Mouse (Mus musculus) urinary bladder, postnatal 0 days (tissue): ENCODE data around the gene Smg8. TPM values are rescaled to one million over a fixed set of nuclear protein-coding genes. Genes with fewer than 3 reads are reported as not detected.

ENCODE experiments used
- microRNA counts: library from miRNA; unstranded; fragments of <30 nt; microRNA quantifications from one replicate; lab custom pipeline; 2016
- microRNA-seq: library from miRNA; unstranded; fragments of <30 nt; microRNA quantifications from one replicate; pipeline ENCODE4, GENCODE M21; 2016
- polyA plus RNA-seq: library from polyadenylated mRNA; unstranded; fragments of >200 nt; fragmentation: Nextera tagmentation; extraction: Ambion mirVana; gene quantifications from 2 replicates; pipeline ENCODE4 v1.2.1, GENCODE M21; 2015

Smg8 gene
- 9.4 and 10.4 TPM in 2 replicates for polyA plus RNA-seq

DNA sequence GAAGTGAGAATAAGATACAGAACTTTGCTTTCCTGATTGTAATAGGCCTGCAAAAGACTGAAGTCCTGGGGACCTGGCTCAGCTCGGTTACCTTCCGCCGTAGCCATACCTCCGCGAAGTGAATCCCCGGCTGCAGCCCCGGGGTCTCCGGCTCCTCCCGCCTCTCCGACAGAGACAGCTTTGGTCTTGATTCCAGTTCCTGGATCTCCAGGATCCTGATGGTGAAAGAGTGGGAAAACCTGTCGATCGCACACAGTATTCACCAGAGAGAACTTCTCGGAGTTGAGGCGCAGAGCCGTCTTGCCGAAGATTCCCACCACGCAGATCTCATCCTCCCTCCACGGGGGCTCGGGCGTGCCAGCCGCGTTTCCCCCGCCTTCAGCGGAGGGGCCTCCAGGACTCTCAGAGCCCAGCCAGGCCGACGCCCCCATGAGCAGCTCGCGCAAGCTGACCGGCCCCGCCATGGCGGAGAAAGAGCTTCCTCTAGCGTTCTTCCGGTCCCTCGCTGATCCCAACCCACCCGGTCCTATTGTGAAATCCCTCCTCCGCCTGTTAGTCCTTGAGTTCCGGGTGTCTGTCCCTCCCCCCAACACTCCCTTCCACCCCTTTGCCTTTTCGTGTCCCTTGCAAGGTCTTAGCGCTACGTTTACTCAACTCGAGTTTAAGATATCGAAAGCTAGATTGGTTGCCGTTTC, at the start of gene Smg8:
TSS of gene Smg8 (minus strand) at position 485 of the 695 bp plus-strand sequence.

DNA sequence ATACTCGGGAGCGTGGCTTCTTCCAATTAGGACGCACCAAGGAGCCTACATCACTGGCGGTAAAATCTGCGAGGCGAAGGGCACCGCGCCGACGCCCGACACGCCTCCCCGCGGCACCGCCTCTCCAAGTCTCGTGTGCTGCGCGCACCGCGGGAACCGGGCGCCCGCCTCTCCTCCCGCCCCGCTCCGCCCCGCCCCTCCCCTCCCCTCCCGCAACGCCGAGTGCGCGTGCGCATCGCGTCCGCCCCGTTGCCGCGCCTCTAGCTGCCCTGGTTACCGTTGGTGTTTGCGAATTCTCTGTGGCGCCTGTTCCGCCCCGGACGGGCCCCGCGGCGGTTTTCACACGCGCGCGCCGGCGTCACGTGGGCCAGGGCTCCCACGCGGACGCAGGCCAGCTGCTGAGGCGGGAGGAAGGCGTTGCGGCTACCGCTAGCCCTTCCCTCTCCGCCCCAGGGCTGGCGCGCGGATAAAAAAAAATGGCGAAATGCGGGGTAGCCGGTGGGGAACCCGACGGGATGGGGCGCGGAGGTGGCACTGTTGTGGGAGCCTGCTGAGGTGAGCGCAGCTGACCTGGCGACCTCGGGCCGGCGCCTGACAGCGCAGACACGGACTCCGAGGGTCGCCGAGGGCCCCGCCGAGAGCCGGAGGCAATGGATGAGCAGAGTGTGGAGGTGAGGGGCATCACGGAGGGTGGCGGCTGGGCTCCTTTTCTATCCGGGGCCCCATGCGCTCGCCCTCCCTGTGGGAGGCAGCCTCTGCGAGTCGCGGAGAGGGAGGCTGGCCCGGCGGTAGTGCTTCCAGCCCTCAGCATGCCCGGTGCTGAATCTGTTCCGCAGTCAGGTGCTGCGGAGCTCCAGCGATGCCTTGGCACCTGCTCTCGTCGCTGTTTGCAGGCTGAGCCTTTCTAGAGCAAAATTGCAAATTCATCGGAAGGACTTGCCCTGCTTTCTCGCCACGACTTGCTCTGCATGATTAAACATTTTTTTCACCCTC, 40.5 kb upstream of the Smg8 start, which contains the start of gene Trim37:
TSS of gene Trim37 (plus strand) at position 254 of the 993 bp plus-strand sequence.

DNA sequence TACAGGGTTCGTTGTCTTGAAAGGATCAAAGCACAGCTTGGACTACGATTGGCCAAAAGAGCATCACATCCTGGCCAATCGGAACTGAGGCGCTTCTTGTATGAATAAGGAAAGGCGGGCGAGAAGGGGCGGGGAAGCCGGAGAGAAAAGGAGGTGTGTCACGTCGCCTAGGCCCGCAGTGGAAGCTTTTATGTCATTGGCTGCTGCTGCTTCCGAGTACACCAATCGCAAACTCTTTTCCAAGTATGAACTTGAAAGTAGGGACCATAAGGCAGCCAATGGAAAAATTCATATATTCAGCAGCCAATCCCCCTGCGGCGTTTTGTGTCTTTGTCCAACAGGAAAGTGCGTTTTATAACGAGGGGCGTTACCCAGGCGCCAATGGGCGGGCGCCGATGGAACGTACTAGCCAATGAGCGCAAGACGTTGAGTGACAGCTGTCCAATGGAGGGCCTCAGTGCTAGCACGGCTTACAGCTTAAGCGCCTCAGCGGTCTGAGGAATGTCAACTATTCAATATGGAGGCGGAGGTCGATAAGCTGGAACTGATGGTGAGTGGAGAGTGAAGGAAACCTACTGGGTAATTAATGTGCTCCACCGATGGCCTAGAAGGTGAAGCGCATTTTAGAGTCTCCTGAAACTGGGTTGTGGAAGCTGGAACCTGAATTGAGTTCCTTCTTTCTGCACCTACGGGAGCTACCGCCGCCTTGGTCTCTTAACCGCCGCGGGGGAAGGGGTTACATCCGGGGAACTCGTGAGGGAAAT, 22.4 kb upstream of the Smg8 start, which contains the start of gene Ska2:
TSS of gene Ska2 (plus strand) at position 480 of the 764 bp plus-strand sequence.

DNA sequence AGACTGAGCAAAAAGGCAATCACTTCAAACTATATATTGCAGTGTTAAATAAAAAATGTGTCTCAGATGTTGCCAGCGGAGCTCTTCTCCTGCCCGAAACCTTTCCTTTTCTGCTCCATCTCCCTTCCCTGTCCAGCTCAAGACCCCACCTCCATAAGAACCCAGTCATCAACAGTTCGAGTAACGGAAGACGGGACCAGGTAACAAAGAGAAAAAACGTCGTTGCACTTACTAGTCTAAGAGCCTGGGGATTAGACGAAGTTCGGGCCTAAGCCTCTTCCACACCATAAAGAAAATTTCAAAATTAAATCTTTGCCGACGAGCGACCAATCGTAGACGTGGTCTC, 21.8 kb upstream of the Smg8 start, which contains the start of gene Prr11:
TSS of gene Prr11 (minus strand) at position 300 of the 346 bp plus-strand sequence.

DNA sequence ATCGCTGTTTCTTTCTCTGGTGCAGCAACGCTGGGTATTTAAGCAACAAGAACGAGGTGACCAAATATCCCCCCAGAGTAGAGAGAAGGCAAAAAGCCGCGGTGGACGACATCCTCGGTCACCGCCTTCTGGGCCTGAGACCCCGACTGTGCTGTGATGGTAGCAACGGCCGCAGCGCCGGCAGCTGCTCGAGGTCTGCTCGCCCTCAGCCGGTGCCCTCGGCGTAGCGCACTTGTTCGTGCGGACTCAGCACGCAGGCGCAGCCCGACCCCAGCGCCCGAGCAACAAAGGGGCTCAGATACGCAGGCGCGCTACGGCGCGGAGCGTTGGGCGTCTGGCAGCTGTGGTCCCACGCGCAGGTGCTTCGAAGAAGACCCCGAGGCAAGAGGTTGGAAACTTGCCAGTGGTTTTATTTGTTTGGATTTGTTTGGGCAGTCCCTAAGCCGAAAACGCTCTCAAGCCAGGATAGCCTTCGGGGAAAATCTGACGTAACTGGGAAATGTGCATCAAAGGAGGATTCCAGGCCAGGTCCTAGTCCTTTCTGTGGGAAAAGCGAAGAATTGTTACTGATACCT, 12.6 kb downstream of the Smg8 start, which contains the start of gene Gdpd1:
TSS of gene Gdpd1 (minus strand) at position 197 of the 575 bp plus-strand sequence.

MicroRNAs within 50 kb of the gene (microRNA counts, 519-probe panel; counts per million panel counts)
- 4,590 counts per million, percentile 85 among the panel's probes with 10 or more counts for microRNA mmu-miR-301a (lab: Ali Mortazavi, UCI)

Small RNA genes within 50 kb of the gene (microRNA-seq; reads per million reads assigned to microRNA genes)
- gene Mir301 = 1,421 reads per million, percentile 76 among the genes with 10 or more reads in this experiment

Other genes with a start within 250 kb of the Smg8 start
- 7.0 and 7.2 TPM in 2 replicates for gene Ypel2, start 93.1 kb downstream of the Smg8 start, polyA plus RNA-seq
- 16.7 and 17.4 TPM in 2 replicates for gene Gdpd1, start 12.7 kb downstream of the Smg8 start, polyA plus RNA-seq
- gene Prr11, start 21.9 kb upstream of the Smg8 start, polyA plus RNA-seq = 1.3 and 2.1 TPM in 2 replicates
- 17.2 and 22.6 TPM in 2 replicates for gene Ska2, start 22.5 kb upstream of the Smg8 start, polyA plus RNA-seq
- 8.0 and 10.6 TPM in 2 replicates for gene Trim37, start 40.3 kb upstream of the Smg8 start, polyA plus RNA-seq